Mouse (Mus musculus): ENCODE results near the gene Capsl. TPM values are rescaled to one million over a fixed set of nuclear protein-coding genes. Genes with fewer than 3 reads are reported as not detected.

Capsl gene
- polyA plus RNA-seq, 1 experiment = not detected

GRCm38 (mm10) chr15:9464039-9464438 is 28.2 kb downstream of the Capsl start:
- peaks cover 6% of the 10 kb centered on the region for H3K4me1 ChIP-seq (ENCODE audit: control insufficient read depth, insufficient read depth, low read length)
- TF ChIP-seq POLR2A (IDR thresholded peaks at IDR 0.05; ENCODE audit: borderline replicate concordance, low read depth, low read length) = no peak
- no peak for TF ChIP-seq CTCF (IDR thresholded peaks at IDR 0.05; ENCODE audit: low read depth, low read length)
- H3K4me3 ChIP-seq (ENCODE audit: insufficient read depth, low read length) = no peak overlapping the region
- H3K27ac ChIP-seq (ENCODE audit: insufficient read depth, low read depth, low read length) = peak overlapping the region; percentile 66; the same call in 1 of the 2 replicates

- peaks cover 3% of the 10 kb centered on the region for H3K4me1 ChIP-seq (ENCODE audit: control insufficient read depth, insufficient read depth, low read length)
- H3K27ac ChIP-seq (ENCODE audit: insufficient read depth, low read depth, low read length) = no peak overlapping the region
- no peak overlapping the region for H3K4me3 ChIP-seq (ENCODE audit: insufficient read depth, low read length)
- TF ChIP-seq POLR2A (IDR thresholded peaks at IDR 0.05; ENCODE audit: borderline replicate concordance, low read depth, low read length) = no peak
- TF ChIP-seq CTCF (IDR thresholded peaks at IDR 0.05; ENCODE audit: low read depth, low read length) = no peak
Observed at GRCm38 (mm10) chr15:9471053-9471685, 35.3 kb downstream of the Capsl start.

- Histone ChIP-seq H3K4me1 (ENCODE audit: control insufficient read depth, insufficient read depth, low read length) (peaks cover 3% of the 10 kb centered on the region), H3K4me3 (ENCODE audit: insufficient read depth, low read length) (no peak overlapping the region), H3K27ac (ENCODE audit: insufficient read depth, low read depth, low read length) (no peak overlapping the region)
- TF ChIP-seq POLR2A (IDR thresholded peaks at IDR 0.05; ENCODE audit: borderline replicate concordance, low read depth, low read length) (no peak), CTCF (IDR thresholded peaks at IDR 0.05; ENCODE audit: low read depth, low read length) (no peak)
Observed at GRCm38 (mm10) chr15:9472167-9472566, 36.3 kb downstream of the Capsl start.

DNA sequence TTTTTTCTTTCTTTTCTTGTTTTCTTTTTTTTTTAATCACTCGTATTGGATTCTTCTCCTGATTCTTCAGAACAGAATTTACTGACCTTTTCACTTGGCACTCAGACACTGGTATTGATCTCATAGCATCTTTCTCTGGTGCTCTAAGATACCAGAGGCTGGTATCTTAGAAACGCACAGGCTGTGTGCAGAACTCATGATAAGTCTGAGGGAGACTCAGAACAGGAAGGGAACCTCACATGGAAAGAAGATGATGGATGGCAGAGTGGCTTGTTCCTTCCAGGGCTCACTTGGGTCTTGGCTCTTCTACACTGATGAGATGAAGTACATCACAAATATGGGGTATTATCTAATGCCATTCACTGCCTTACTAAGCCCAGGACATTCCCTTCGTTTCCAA is 36.8 kb downstream of the Capsl start:
- H3K4me1 ChIP-seq (ENCODE audit: control insufficient read depth, insufficient read depth, low read length) = peaks cover 3% of the 10 kb centered on the region
- TF ChIP-seq CTCF (IDR thresholded peaks at IDR 0.05; ENCODE audit: low read depth, low read length) (no peak), POLR2A (IDR thresholded peaks at IDR 0.05; ENCODE audit: borderline replicate concordance, low read depth, low read length) (no peak)
- H3K4me3 ChIP-seq (ENCODE audit: insufficient read depth, low read length) = no peak overlapping the region
- H3K27ac ChIP-seq (ENCODE audit: insufficient read depth, low read depth, low read length) = no peak overlapping the region

DNA sequence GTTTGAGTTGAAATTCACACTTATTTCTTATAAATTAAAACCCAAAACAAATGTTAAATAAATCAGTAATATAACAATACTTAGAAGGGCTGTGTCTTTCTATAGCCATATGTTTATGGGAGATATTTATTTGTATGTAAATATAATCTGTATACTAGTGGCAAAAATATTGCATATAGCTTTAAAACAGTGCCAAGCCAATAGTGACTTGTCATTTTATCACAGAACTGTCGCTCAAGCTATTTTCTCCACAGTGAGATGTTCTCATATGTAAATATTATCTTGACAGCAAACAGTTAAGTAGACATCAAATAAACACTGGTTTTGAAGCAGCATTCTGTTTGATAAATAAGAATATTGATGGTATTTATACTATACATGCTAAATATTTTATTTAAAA is 37.4 kb downstream of the Capsl start:
- H3K4me3 ChIP-seq (ENCODE audit: insufficient read depth, low read length) = no peak overlapping the region
- TF ChIP-seq CTCF (IDR thresholded peaks at IDR 0.05; ENCODE audit: low read depth, low read length) = no peak
- no peak overlapping the region for H3K27ac ChIP-seq (ENCODE audit: insufficient read depth, low read depth, low read length)
- H3K4me1 ChIP-seq (ENCODE audit: control insufficient read depth, insufficient read depth, low read length) = peaks cover 3% of the 10 kb centered on the region

GRCm38 (mm10) chr15:9489417-9490118 is 53.7 kb downstream of the Capsl start:
- no peak overlapping the region for H3K4me3 ChIP-seq (ENCODE audit: insufficient read depth, low read length)
- no peak overlapping the region for H3K27ac ChIP-seq (ENCODE audit: insufficient read depth, low read depth, low read length)
- TF ChIP-seq POLR2A (IDR thresholded peaks at IDR 0.05; ENCODE audit: borderline replicate concordance, low read depth, low read length) (no peak), CTCF (IDR thresholded peaks at IDR 0.05; ENCODE audit: low read depth, low read length) (no peak)
- no peaks in the 10 kb centered on the region for H3K4me1 ChIP-seq (ENCODE audit: control insufficient read depth, insufficient read depth, low read length)

DNA sequence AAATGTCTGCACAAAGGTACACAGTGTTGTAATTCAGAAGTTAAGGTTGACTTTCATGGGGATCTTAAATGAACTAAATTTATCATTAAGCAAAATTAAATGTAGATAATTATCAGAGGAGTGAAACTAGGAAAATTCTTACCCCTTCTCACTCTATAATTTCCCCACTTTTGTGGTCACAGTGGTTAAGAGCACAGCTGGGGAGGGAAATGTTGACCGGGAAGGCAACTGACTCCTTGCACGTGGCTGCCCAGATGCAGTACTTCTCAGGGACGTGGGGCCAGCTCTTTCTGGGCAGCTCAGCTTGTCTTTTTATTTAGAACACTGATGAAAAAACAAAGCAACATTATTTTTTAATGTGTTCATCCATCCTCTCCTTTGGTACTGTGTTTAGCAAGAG is 56.2 kb downstream of the Capsl start:
- H3K4me3 ChIP-seq (ENCODE audit: insufficient read depth, low read length) = no peak overlapping the region
- no peaks in the 10 kb centered on the region for H3K4me1 ChIP-seq (ENCODE audit: control insufficient read depth, insufficient read depth, low read length)
- TF ChIP-seq POLR2A (IDR thresholded peaks at IDR 0.05; ENCODE audit: borderline replicate concordance, low read depth, low read length) (no peak), CTCF (IDR thresholded peaks at IDR 0.05; ENCODE audit: low read depth, low read length) (no peak)
- H3K27ac ChIP-seq (ENCODE audit: insufficient read depth, low read depth, low read length) = no peak overlapping the region

Other genes starting within 250 kb of the Capsl start
- gene Ugt3a1, start 159.1 kb upstream of the Capsl start, polyA plus RNA-seq (2012; ENCODE audit: insufficient read depth, insufficient read length, missing spikeins) = not detected in 2 replicates
- gene Ugt3a2, start 100.5 kb upstream of the Capsl start, polyA plus RNA-seq (2012; ENCODE audit: insufficient read depth, insufficient read length, missing spikeins) = not detected in 2 replicates
- gene Il7r, start 94.1 kb downstream of the Capsl start, polyA plus RNA-seq (2012; ENCODE audit: insufficient read depth, insufficient read length, missing spikeins) = 49.3 and 54.2 TPM in 2 replicates